Mouse (Mus musculus) activated CD4-positive, CD25-positive, alpha-beta regulatory T cell, adult 4 months (primary cell): ENCODE results near the gene Gdf5. TPM values are rescaled to one million over a fixed set of nuclear protein-coding genes. Genes with fewer than 3 reads are reported as not detected.

Experiments
- ATAC-seq: one replicate; pipeline ENCODE4 v1.8.0; 2017
- polyA plus RNA-seq, 2 experiments: library from polyadenylated mRNA; unstranded; fragments of 100-300 nt; shearing (Covaris generic); gene quantifications; one replicate each; pipeline ENCODE4 v1.2.1; 2017

Gene Gdf5
- not detected for polyA plus RNA-seq

DNA sequence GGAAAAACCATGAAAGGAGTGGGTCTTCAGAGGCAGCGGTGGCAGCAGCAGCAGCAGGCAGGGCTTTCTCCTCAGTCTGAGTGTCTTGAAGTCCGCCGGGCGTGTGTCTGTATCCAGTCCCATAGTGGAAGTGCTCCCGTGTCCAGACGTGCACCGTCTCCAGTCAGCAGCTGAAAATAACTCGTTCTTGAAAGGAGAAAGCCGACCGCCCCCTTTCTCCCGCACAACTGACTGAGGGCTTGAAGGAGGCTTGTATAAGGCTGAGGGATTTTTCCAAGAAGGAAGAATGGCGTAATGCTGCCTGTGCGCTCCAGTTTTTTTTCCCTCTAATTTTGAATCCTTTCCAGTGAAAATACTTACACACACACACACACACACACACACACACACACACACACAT, at the start of gene Gdf5:
Gene Gdf5, minus strand, starts transcription at position 244 of the 400 bp plus-strand sequence.
- ATAC-seq = no peak

DNA sequence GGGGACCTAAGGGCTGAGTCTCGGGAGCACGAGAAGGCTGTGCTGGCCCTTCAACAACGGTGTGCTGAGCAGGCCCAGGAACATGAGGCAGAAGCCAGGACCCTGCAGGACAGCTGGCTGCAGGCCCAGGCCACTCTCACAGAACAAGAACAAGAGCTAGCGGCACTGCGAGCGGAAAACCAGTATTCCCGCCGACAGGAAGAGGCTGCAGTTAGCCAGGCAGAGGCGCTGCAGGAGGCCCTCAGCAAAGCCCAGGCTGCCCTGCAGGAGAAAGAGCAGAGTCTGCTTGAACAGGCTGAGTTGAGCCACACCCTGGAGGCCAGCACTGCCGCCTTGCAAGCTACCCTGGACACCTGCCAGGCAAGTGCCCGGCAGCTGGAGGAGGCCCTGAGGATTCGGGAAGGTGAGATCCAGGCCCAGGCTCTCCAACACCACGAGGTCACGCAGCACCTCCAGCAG, 46.7 kb upstream of the Gdf5 start:
- ATAC-seq = no peak

- ATAC-seq = no peak
These were observed 46.0 kb upstream of the Gdf5 start for GRCm38 (mm10) chr2:155991151-155991550.

DNA sequence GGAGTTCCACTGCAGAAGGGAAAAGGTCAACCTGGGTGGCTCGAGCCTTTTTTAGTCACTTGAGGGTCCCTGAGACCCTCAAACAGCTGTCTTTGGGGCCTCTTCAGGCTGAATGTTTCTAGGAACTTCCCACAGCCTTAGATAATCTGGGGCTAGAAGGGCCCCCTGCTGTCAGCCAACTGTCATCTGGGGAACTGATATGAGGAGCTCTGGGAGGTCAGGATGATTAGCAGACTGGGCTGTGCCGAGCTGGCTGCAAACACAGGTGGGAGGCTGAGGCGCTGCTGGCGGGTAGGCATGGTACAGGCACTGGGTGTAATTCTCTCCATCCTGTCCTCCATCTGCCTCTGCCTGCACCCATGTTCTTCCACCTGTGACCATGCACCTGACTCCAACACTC, 43.9 kb upstream of the Gdf5 start:
- no peak for ATAC-seq

GRCm38 (mm10) chr2:155987131-155987530, 42.0 kb upstream of the Gdf5 start:
- no peak for ATAC-seq

GRCm38 (mm10) chr2:155985776-155986175, 40.6 kb upstream of the Gdf5 start:
- no peak for ATAC-seq

- peak; percentile 98 for ATAC-seq
These were observed 34.3 kb upstream of the Gdf5 start for GRCm38 (mm10) chr2:155979328-155979991.

GRCm38 (mm10) chr2:155974087-155974731, 29.0 kb upstream of the Gdf5 start:
- no peak for ATAC-seq

- ATAC-seq = no peak
These were observed 28.2 kb upstream of the Gdf5 start for GRCm38 (mm10) chr2:155973348-155973747.

GRCm38 (mm10) chr2:155962991-155963390, 17.8 kb upstream of the Gdf5 start:
- ATAC-seq = no peak

DNA sequence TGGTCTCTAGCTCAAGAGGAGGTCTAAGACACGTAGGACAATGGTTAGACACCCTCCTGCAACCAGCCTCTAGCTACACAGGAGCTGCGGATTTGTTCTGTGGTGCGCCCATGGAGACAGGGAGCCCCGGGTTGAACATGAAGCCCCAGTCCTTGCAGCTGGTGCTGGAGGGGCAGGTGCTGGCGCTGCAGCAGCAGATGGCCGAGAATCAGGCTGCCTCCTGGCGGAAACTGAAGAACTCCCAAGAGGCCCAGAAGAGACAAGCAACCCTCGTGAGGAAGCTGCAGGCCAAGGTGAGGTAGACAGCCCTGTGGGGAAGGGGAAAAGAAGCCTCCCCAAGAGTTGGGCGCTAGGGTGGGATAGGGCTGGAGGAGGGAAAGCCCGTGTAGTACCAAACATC, 16.7 kb upstream of the Gdf5 start:
- no peak for ATAC-seq

GRCm38 (mm10) chr2:155959981-155960380, 14.8 kb upstream of the Gdf5 start:
- ATAC-seq = no peak

DNA sequence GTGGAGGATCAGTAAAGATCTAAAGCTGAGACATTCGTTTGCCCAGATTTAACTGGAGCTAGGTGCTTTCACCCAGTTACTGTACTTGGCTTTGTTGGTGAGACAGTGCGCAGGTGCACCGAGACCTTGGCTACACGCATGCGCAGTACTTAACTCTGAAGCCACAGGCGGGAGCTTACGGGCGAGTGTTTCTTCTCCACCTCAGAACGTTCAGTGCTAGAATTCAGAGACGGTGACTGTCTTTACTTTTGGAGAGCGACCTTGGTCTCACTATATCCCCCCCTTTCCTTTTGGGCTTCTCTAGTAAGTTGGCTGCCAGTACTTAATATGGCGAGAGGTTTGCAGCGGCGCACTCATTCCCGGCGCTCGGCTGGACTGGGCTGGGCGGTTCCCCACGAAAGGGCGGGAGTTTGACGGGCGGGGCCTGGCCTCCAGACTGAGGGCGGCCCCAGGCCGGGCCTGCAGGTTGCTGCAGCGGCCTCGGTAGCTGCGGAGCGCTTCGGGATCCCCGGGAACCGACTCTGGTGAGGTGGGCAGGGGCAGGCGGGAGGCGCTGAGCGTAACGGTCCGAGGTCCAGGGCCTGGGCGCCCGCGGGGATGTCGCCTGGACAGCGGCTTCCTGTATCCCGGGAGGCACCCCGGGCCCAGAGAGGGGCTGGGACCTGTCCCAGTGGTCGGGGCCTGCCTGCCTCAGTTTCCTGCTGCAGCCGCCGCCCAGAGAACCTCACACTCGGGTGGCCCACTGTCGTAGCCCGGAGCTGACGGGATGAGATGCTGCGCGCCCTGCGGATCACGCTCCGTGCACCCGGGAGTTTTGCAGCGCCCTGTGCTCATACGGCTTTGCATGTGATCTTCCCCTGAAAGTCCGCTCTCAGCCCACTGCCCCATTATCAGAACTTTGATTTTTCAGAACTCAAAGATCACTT, 11.2 kb upstream of the Gdf5 start, which contains the start of gene Cep250:
Gene Cep250, plus strand, starts transcription at position 325 of the 926 bp plus-strand sequence.
- peak; percentile 92 for ATAC-seq

- no peak for ATAC-seq
These were observed 6.8 kb upstream of the Gdf5 start for GRCm38 (mm10) chr2:155952006-155952405.

DNA sequence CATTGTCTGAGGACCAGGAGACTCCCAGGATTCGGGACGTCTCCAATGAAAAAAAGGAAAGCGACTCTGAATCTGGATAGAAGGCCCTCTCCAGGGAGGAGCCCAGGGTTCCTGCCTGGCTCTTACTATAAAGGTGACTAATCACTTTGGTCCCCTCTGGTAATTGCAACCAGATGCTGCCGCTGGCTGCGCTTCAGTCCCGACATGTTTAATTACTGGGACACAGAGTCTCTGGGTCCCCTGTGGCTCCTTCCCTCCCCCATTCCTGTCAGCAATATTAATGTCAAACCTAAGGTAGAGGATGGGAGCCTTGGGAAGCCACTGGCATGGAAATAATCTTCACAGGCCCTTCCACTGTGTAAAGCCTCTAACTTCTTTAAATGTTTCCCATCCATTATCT, 4.2 kb upstream of the Gdf5 start:
- no peak for ATAC-seq

DNA sequence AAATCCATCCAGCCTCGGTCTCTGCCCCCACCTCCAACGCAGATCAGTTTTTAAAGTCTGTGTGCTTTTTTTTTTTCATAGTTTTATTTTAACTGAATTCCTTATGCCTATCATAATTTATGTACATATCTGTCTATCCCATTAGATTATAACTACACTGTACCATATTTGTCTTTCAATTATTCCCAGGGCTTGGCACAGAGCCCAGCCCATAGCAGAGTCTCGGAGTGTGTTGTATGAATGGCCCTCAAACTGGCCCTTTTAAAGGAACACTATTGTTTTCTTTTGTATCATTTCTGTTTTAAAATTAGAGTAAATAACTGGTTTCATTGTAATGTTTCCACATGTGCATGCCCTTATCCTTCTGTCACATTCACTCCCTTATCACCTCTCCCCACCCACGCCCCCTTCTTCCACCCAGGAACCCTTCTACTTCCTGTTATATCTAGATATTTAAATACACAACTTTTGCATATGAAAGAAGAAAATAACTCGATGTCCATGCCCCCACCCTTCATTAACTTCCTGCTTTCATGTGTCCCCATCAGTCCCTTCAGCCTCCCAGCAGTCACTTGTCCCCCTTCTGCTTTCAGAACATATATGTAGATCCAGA, 2.3 kb upstream of the Gdf5 start:
- ATAC-seq = no peak

- no peak for ATAC-seq
These were observed 1.3 kb upstream of the Gdf5 start for GRCm38 (mm10) chr2:155946499-155946898.

DNA sequence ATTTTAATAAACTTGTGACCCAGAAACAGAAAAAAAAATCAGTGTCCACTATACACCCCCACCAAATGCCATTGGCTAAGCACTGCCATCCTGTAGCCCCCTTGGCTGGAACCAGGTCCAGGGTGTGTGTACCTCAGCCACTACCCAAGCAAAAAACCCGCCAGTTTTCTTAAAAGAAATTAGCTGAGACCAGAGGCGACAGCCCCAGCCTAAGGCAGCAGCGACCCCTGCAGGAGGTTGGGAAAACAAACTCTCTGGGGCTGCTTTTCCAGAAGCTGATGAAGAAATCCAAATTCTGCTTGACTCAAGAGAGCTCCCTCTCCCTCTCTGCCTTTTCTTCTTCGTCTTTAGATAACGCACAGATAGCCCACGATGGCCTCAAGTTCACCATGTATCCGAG, 902 bp upstream of the Gdf5 start:
- ATAC-seq = no peak

- ATAC-seq = no peak
These were observed 413 bp upstream of the Gdf5 start for GRCm38 (mm10) chr2:155945580-155945979.

- ATAC-seq = no peak
These were observed 482 bp downstream of the Gdf5 start for GRCm38 (mm10) chr2:155944685-155945084.

DNA sequence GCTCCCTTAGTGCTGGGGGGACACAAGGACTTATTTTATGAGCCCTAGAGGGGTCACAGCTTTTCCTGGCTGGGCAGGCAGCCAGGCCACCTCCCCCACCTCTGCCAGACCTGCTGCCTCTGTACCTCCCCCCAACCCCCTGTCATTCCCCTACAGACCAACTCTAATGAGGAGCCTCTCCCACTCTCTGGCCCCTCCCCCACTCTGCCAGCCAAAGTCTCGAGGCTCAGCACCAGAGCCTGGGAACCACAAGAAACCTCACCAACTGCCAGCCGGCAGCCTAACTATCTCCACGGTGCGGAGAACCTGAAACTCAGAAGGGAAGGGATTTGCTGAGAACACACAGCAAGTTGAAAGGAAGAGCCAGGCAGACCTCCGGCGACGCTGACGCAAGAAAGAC, 1.7 kb downstream of the Gdf5 start:
- no peak for ATAC-seq

GRCm38 (mm10) chr2:155941697-155942442, 3.3 kb downstream of the Gdf5 start:
- ATAC-seq = no peak
